Mouse (Mus musculus): Measurements from ENCODE around the gene Arvcf. TPM values are rescaled to one million over a fixed set of nuclear protein-coding genes. Genes with fewer than 3 reads are reported as not detected.

The Arvcf gene
- 20.2 and 20.5 TPM in 2 replicates for polyA plus RNA-seq (2012; rRNA removed)

DNA sequence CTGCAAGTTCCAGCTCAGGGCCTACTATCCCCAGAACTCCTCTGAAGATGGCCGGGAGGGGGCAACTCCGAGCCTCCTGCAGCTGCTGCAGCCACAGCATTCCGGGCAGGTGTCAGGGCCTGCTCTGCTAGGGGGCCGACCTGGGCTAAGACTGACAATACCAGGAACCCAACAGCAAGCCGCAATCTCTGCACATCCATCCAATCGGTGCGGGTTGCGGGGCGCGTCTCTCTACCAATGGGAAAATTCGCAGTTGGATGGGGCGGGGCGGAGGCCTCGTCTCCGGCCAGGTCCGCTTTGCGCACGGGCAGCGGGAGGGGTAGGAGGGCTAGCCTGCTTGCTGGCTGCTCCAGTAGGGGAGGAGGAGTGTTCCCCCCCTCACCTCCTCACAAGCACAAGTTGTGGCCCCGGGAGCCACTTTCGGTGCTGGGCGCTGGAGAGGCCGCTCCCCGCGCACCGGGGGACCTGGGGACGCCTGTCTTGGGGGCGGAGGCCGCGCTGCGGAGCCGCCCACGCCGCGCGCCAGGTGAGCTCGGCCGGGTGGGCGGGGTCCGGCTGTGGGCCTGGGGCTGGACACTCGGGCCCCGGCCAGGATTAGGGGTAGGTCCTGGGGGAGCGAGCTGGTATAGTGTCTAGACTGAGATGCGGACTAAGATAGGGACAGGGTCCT lies at the start of gene Arvcf, which contains the start of gene Tango2:
TSS of gene Arvcf (plus strand) at position 252 of the 670 bp plus-strand sequence.
TSS of gene Tango2 (minus strand) at position 173 of the 670 bp plus-strand sequence.

DNA sequence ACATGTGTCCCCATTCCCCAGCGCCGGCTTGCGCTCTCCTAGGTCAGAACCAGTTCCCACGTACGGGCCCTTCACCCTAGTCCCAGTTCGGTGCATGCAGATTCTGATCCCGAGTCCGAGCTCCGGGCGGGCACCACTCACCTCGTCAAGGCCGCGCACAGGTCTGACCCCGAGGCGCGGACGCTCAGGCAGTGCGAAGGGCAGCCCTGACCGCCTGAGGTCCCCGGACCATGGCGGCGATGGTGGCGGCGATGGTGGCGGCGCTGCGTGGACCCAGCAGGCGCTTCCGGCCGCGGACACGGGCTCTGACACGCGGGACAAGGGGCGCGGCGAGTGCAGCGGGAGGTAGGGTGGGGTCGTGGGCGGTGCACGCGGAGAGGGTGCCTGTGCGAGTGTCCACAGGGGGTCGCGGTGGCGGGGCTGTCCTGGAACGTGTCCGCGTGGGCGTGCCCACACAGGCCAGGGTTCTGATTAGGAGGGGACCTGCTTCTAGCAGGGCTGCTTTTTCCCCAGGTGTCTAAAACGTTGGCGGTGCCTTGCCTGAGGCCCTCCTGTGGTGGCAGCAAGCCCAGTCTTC lies 78.3 kb downstream of the Arvcf start, which contains the start of gene Txnrd2:
TSS of gene Txnrd2 (plus strand) at position 170 of the 577 bp plus-strand sequence.

DNA sequence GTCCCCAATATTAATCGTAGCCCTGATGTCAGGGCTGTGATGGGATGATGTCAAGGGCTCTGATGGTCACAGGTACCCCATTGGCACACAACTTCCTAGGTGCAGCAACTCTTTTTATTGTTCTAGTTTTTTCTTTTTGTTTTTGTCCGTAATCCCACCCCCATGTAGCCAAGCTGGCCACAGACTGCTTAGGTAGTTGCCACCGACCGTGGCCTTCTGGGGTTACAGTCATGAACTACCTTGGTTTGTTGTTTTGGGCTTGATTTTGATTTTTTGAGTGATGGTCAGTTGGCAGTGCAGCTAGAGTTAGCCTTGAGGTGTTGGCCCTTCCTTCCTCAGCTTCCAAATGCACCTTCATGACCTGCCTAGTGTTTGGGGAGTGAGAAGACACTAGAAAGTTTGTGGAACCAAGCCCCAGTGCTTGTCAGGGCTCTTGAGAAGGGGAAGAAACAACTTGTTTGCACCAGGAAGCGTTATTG lies 78.9 kb downstream of the Arvcf start, which contains the start of gene Comt:
TSS of gene Comt (minus strand) at position 51 of the 479 bp plus-strand sequence.

Other genes with a start within 250 kb of the Arvcf start
- 25.5 and 39.7 TPM in 2 replicates for gene Rtn4r, start 220.5 kb upstream of the Arvcf start, polyA plus RNA-seq (2012; rRNA removed)
- not detected in 2 replicates for gene Ccdc188, start 130.3 kb upstream of the Arvcf start, polyA plus RNA-seq (2012; rRNA removed)
- gene Zdhhc8, start 113.0 kb upstream of the Arvcf start, polyA plus RNA-seq (2012; rRNA removed) = 59.4 and 66.0 TPM in 2 replicates
- gene Trmt2a, start 99.5 kb upstream of the Arvcf start, polyA plus RNA-seq (2012; rRNA removed) = 33.9 and 38.8 TPM in 2 replicates
- gene Ranbp1, start 99.5 kb upstream of the Arvcf start, polyA plus RNA-seq (2012; rRNA removed) = 52.9 and 66.6 TPM in 2 replicates
- not detected in 2 replicates for gene Gm49776, start 89.9 kb upstream of the Arvcf start, polyA plus RNA-seq (2012; rRNA removed)
- 18.1 and 18.2 TPM in 2 replicates for gene Dgcr8, start 58.9 kb upstream of the Arvcf start, polyA plus RNA-seq (2012; rRNA removed)
- 45.5 and 51.7 TPM in 2 replicates for gene Tango2, start 79 bp upstream of the Arvcf start, polyA plus RNA-seq (2012; rRNA removed)
- 11.0 TPM in 2 replicates for gene Txnrd2, start 78.2 kb downstream of the Arvcf start, polyA plus RNA-seq (2012; rRNA removed)
- 153 and 165 TPM in 2 replicates for gene Comt, start 78.7 kb downstream of the Arvcf start, polyA plus RNA-seq (2012; rRNA removed)
- gene Gnb1l, start 150.5 kb downstream of the Arvcf start, polyA plus RNA-seq (2012; rRNA removed) = 8.4 and 8.9 TPM in 2 replicates
- 6.4 and 6.5 TPM in 2 replicates for gene Rtl10, start 150.7 kb downstream of the Arvcf start, polyA plus RNA-seq (2012; rRNA removed)
- 3.3 and 4.7 TPM in 2 replicates for gene Tbx1, start 242.5 kb downstream of the Arvcf start, polyA plus RNA-seq (2012; rRNA removed)

Measured in colon, adult 2 months (tissue).